Mouse (Mus musculus) granulocyte monocyte progenitor cell, adult 5-6 weeks (primary cell): ENCODE measurements around the gene Adamts15. TPM values are rescaled to one million over a fixed set of nuclear protein-coding genes. Genes with fewer than 3 reads are reported as not detected.

Source experiments
- ATAC-seq: replicated peaks from 2 replicates; pipeline ENCODE4 v1.8.0; 2016; ENCODE audit warnings: mild to moderate bottlenecking, moderate TSS enrichment, inconsistent platforms; ENCODE audit not compliant: poor library complexity, severe bottlenecking
- total RNA-seq, 2 experiments: library from RNA; stranded (forward) in 1 of 2; stranded (reverse) in 1 of 2; fragments of 200-712, 200-1000 nt in 1 of 2; fragments of >200 nt in 1 of 2; fragmentation: Nextera tagmentation in 1 of 2; gene quantifications; 2 replicates each; pipeline ENCODE4 v1.2.3; 2014 to 2017

The Adamts15 gene
- total RNA-seq, 2 experiments from 2014 or later: not detected

- no peak for ATAC-seq
Observed at GRCm38 (mm10) chr9:30895618-30896017, 26.6 kb downstream of the Adamts15 start.

- no peak for ATAC-seq
Observed at GRCm38 (mm10) chr9:30886276-30886675, 36.0 kb downstream of the Adamts15 start.

GRCm38 (mm10) chr9:30880553-30880952 lies 41.7 kb downstream of the Adamts15 start:
- no peak for ATAC-seq

GRCm38 (mm10) chr9:30879947-30880273 lies 42.3 kb downstream of the Adamts15 start:
- no peak for ATAC-seq

GRCm38 (mm10) chr9:30879248-30879946 lies 42.9 kb downstream of the Adamts15 start:
- no peak for ATAC-seq

GRCm38 (mm10) chr9:30876552-30876951 lies 45.7 kb downstream of the Adamts15 start:
- ATAC-seq: no peak

- ATAC-seq: no peak
Observed at GRCm38 (mm10) chr9:30855837-30856236, 66.4 kb downstream of the Adamts15 start.

GRCm38 (mm10) chr9:30851841-30852240 lies 70.4 kb downstream of the Adamts15 start:
- no peak for ATAC-seq

- no peak for ATAC-seq
Observed at GRCm38 (mm10) chr9:30849951-30850350, 72.3 kb downstream of the Adamts15 start.

- ATAC-seq: no peak
Observed at GRCm38 (mm10) chr9:30849444-30849843, 72.8 kb downstream of the Adamts15 start.

Other genes with a start within 250 kb of the Adamts15 start
- gene Adamts8, start 20.1 kb upstream of the Adamts15 start, total RNA-seq (2014; fragmentation: Nextera tagmentation): not detected in 2 replicates
- gene Adamts8, start 20.1 kb upstream of the Adamts15 start, total RNA-seq (2017): not detected in 2 replicates
- 35.6 and 40.1 TPM in 2 replicates for gene Zbtb44, start 108.2 kb upstream of the Adamts15 start, total RNA-seq (2014; fragmentation: Nextera tagmentation)
- 29.5 and 32.4 TPM in 2 replicates for gene Zbtb44, start 108.2 kb upstream of the Adamts15 start, total RNA-seq (2017)
- 6.2 and 7.1 TPM in 2 replicates for gene St14, start 209.4 kb upstream of the Adamts15 start, total RNA-seq (2014; fragmentation: Nextera tagmentation)
- 7.7 and 16.5 TPM in 2 replicates for gene St14, start 209.4 kb upstream of the Adamts15 start, total RNA-seq (2017)